Mouse (Mus musculus): Measurements from ENCODE around the gene Cmah. TPM values are rescaled to one million over a fixed set of nuclear protein-coding genes. Genes with fewer than 3 reads are reported as not detected.

Cmah gene
- total RNA-seq, 2 experiments from 2014 or later, result 2.5 to 5.0 TPM

GRCm38 (mm10) chr13:24513717-24514116 is 186.5 kb downstream of the Cmah start:
- no peak for DNase-seq

GRCm38 (mm10) chr13:24515101-24515675 is 188.0 kb downstream of the Cmah start:
- no peak for DNase-seq

- no peak for DNase-seq
Observed at GRCm38 (mm10) chr13:24517757-24518156, 190.6 kb downstream of the Cmah start.

GRCm38 (mm10) chr13:24518887-24519286 is 191.7 kb downstream of the Cmah start:
- DNase-seq, result peak; percentile 52 to 74

GRCm38 (mm10) chr13:24519976-24520647 is 192.9 kb downstream of the Cmah start:
- DNase-seq, result no peak

- no peak for DNase-seq
Observed at GRCm38 (mm10) chr13:24520796-24521195, 193.6 kb downstream of the Cmah start.

- DNase-seq, result peak; percentile 26 to 36
Observed at GRCm38 (mm10) chr13:24521446-24522342, 194.5 kb downstream of the Cmah start.

- no peak for DNase-seq
Observed at GRCm38 (mm10) chr13:24522343-24522837, 195.2 kb downstream of the Cmah start.

- no peak for DNase-seq
Observed at GRCm38 (mm10) chr13:24523587-24524221, 196.5 kb downstream of the Cmah start.

- no peak for DNase-seq
Observed at GRCm38 (mm10) chr13:24524468-24524867, 197.3 kb downstream of the Cmah start.

- no peak for DNase-seq
Observed at GRCm38 (mm10) chr13:24525551-24525950, 198.3 kb downstream of the Cmah start.

GRCm38 (mm10) chr13:24526916-24527315 is 199.7 kb downstream of the Cmah start:
- no peak for DNase-seq

Other genes with a start within 250 kb of the Cmah start
- gene Carmil1, start 46.6 kb upstream of the Cmah start, total RNA-seq (2021), result 1 to 10 TPM; 6.6 to 9.7 TPM

Data from heart, adult 18-20 months (tissue).